Mouse (Mus musculus) lung, adult 2 months (tissue): Measurements from ENCODE around the gene Tril.

Experiments used
- CTCF ChIP-seq: fragments of 200-500 bp; IDR thresholded peaks from 2 replicates; pipeline ENCODE4 v1.5.1; 2011; ENCODE audit warnings: mild to moderate bottlenecking, low read length, control low read depth; ENCODE audit not compliant: insufficient read depth
- POLR2A ChIP-seq: fragments of 200-500 bp; IDR thresholded peaks from 2 replicates; pipeline ENCODE4 v1.6.1; 2011; ENCODE audit warnings: low read depth, mild to moderate bottlenecking, control low read depth, low read length, borderline replicate concordance; ENCODE audit errors: extremely low read depth

DNA sequence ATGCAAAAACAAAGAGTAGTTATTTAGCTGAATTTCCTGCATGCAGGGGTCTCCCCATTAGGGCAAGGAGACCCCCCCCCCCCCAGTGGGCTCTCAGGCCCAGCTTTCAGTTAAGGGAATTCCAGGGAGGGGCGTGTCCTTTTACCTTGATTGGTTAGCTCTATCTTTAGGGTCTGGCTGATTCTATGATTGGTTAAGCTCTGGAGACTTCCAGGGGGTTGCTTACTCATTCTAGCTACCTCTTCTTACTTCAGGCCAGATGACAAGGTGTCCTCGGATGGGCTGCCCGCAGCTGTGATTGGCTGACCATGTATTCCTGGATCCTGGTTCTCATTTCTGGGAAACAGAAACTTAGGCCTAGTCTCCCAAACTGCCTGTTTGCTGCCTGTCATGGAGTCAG lies 21.8 kb downstream of the Tril start:
- TF ChIP-seq CTCF, result no peak
- no peak for TF ChIP-seq POLR2A
